Mouse (Mus musculus): ENCODE measurements around the gene Glis3. TPM values are rescaled to one million over a fixed set of nuclear protein-coding genes. Genes with fewer than 3 reads are reported as not detected.
A peak's percentile ranks its signal among the peaks of the same experiment; 100 is the strongest.

The Glis3 gene
- polyA plus RNA-seq, 1 experiment from 2014 or later, result 3.2 TPM

DNA sequence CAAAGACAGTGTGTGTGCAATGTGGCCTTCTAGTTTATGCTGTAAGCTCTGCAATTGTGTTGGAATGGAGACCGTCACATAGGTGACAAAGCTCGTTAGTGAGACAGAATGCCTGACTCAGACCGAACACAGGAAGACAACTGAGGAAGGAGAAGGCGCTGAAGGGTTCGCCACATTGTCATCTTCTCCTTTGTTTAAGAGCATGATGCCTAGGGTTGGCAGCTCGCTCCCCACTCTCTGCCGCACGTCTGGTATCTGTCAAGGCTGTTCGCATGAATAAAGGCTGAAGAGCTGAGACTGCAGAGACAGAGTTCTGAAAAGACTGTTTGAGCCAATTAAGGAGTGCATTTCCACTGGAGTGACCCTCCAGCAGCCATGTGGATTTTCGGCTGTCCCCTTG lies 452.4 kb downstream of the Glis3 start:
- Histone ChIP-seq H3K4me2 (ENCODE audit: low read depth, severe bottlenecking) (no peak overlapping the region), H3K4me3 (ENCODE audit: low read depth, low read length) (no peak overlapping the region), H3K9me3 (ENCODE audit: control insufficient read depth, low read length) (no peaks in the 10 kb centered on the region), H3K36me3 (ENCODE audit: control insufficient read depth, insufficient read depth, low read length) (no peaks in the 10 kb centered on the region), H3K27ac (replicated peaks; ENCODE audit: low read depth, low read length) (no peak overlapping the region), H3K27me3 (ENCODE audit: control insufficient read depth, insufficient read depth, low read length) (no peaks in the 10 kb centered on the region), H3K9ac (ENCODE audit: low read length) (no peak overlapping the region), H3K4me1 (ENCODE audit: control insufficient read depth, insufficient read depth, low read length) (no peaks in the 10 kb centered on the region)
- no peak for ATAC-seq (ENCODE audit: insufficient number of reproducible peaks, low FRiP score, low TSS enrichment, low read depth)
- peak; percentile 26 for DNase-seq (ENCODE audit: low spot score)
- 62% methylated on average over 10 of the region's 10 CpGs for WGBS

DNA sequence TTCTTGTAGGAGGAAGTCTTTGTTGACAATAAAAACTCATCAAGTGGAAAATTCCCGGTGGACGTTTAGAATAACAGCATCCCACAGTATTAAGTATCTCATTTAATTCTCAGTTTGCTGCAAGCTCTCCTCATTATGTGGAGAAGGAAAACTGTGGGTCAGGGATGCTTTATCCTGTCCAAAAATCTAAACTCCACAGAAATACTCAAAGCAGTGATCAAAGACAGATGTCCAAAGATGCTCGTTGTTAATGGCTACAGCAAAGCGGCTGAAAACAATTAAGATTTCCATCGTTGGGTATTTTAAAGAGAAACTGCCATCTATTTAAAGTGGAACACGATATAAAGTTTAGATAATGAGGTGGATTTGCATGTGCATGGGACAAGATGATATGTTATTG lies 454.2 kb downstream of the Glis3 start:
- no peak for DNase-seq (ENCODE audit: low spot score)
- no peaks in the 10 kb centered on the region for H3K27me3 ChIP-seq (ENCODE audit: control insufficient read depth, insufficient read depth, low read length)
- no peak overlapping the region for H3K4me2 ChIP-seq (ENCODE audit: low read depth, severe bottlenecking)
- no peaks in the 10 kb centered on the region for H3K4me1 ChIP-seq (ENCODE audit: control insufficient read depth, insufficient read depth, low read length)
- no peak overlapping the region for H3K27ac ChIP-seq (replicated peaks; ENCODE audit: low read depth, low read length)
- WGBS, result 31% methylated on average over 6 of the region's 6 CpGs
- ATAC-seq (ENCODE audit: insufficient number of reproducible peaks, low FRiP score, low TSS enrichment, low read depth), result no peak
- H3K4me3 ChIP-seq (ENCODE audit: low read depth, low read length), result no peak overlapping the region
- no peaks in the 10 kb centered on the region for H3K9me3 ChIP-seq (ENCODE audit: control insufficient read depth, low read length)
- no peaks in the 10 kb centered on the region for H3K36me3 ChIP-seq (ENCODE audit: control insufficient read depth, insufficient read depth, low read length)
- no peak overlapping the region for H3K9ac ChIP-seq (ENCODE audit: low read length)

DNA sequence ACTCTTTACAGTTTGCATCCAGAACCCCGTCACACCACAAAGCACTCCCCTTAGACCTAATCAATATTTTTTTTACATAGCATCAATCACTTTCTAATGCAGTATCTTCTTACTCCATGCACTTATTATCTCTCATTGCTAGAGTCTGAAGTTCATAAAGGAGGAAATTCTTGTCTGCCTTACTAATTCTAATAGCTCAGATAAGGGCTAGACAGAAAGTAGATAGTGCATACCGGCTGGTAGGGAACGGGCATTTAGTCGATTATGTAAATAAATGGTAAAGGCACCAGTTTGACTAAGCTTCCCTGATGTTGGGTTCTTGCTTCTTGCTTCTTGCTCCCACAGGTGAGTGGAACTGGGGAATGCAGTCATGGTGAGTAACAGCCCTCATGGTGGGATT lies 468.2 kb downstream of the Glis3 start:
- Histone ChIP-seq H3K4me3 (ENCODE audit: low read depth, low read length) (no peak overlapping the region), H3K36me3 (ENCODE audit: control insufficient read depth, insufficient read depth, low read length) (no peaks in the 10 kb centered on the region), H3K4me2 (ENCODE audit: low read depth, severe bottlenecking) (no peak overlapping the region), H3K4me1 (ENCODE audit: control insufficient read depth, insufficient read depth, low read length) (no peaks in the 10 kb centered on the region), H3K9me3 (ENCODE audit: control insufficient read depth, low read length) (no peaks in the 10 kb centered on the region), H3K9ac (ENCODE audit: low read length) (no peak overlapping the region), H3K27ac (replicated peaks; ENCODE audit: low read depth, low read length) (no peak overlapping the region), H3K27me3 (ENCODE audit: control insufficient read depth, insufficient read depth, low read length) (no peaks in the 10 kb centered on the region)
- ATAC-seq (ENCODE audit: insufficient number of reproducible peaks, low FRiP score, low TSS enrichment, low read depth) (no peak), DNase-seq (ENCODE audit: low spot score) (no peak)
- WGBS, result 95% methylated on average over 4 of the region's 4 CpGs

Other genes with a start within 250 kb of the Glis3 start
- 0.31 and 0.36 TPM in 2 replicates for gene Slc1a1, start 155.0 kb upstream of the Glis3 start, polyA plus RNA-seq (2014; fragmentation: Nextera tagmentation; extraction: Ambion mirVana)

Measured in limb, embryonic 11.5 days (tissue).